Mouse (Mus musculus): ENCODE measurements at regions not wholly inside any gene's neighbourhood (a gene's known extent, or its start where the extent isn't known, plus 50 kb on each side); places are given as distances from the start of the nearest gene placed in this dataset.

DNA sequence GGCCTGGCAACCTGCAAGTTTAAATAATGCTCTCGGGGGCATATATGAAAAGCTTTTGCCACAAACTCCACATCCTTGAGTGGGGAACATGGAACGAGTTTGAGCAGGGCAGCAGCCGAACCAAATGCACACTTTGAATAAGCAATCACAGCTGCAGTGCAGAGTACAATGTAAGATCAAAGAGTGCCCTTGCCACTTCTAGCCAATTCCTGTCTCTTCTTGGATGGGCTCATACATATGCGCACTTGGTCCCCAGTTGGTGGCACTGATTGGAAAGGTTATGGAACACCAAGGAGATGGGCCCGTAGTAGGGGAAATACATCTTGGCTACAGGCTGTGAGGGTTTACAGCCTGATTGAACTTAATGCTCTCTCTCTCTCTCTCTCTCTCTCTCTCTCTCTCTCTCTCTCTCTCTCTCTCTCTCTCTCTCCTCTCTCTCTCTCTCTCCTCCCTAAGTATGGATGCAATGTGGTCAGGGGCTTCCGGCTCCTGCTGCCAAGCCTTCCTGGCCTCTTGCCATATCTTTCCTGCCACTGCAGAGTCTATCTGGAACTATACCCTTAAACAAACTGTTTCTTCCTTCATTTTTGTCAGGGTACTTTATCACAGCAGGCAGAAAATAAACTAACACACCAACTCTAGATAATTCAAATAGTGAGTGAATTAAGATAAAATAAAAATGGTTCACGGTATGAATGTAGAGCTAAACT, 88.6 kb upstream of the Mbnl3 start:
- DNase-seq (ENCODE audit: low spot score in 2 of 2): no peak

DNA sequence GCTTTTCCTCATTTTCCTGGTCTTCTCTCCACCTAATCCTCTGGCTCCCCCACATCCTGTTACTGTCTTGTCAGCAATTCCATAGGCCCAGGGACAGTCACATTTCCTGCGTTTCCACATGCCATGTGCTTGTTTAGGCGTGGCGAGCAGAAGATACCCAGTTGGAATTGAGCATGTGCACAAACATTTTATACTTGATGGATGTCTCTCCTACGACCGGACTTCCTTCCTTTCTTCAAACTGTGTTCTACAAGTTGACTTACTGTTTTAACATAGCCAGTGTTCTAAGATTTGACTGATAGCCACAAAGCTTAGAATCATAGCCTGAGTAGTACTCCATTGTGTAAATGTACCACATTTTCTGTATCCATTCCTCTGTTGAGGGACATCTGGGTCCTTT, 86.0 kb upstream of the Mbnl3 start:
- no peak for DNase-seq (ENCODE audit: low spot score in 2 of 2)

DNA sequence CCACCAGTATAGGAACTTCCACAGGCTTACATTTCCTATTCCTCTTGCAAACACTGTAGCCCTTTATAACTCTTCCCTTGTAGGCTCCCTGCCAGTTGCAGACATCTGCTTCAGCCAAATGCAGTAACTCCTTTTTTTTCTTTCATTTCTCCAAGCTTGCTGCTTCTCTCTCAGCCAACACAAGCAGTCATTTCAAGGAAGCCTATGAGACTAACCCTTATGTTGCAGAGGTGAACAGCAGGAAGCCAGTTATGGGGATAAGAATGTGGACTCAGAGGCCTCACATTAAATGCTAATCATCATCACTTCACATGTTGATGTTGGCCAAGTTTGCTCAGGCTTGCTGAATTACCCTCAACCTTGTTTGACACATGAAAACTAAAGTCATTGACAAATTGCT, 71.9 kb upstream of the Mbnl3 start:
- DNase-seq (ENCODE audit: low spot score in 2 of 2): peak in 1 of 2 experiments; percentile 24

DNA sequence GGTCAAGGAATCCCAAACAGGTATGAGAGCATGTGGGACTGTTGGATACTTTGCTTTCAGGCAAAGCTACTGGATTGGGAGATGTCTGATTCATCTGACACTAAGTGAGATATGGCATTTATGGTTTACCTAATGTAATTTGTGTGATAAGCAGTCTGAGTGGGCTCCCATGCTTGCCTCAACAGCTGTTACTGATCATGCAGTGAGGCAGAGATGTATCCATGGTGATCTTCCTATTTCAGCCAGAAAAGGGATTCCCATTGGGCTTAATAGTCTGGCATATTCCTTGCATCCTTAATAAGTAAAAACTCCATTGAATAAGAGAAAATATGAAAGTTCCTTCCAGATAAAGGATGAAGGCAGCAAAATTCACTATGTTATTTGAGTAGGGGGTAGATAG, 58.4 kb upstream of the Mbnl3 start:
- peak in 1 of 2 experiments; percentile 0 for DNase-seq (ENCODE audit: low spot score in 2 of 2)

Measured in layer of hippocampus, postnatal 14 days (tissue).